Mouse (Mus musculus): ENCODE measurements at regions not wholly inside any gene's neighbourhood (a gene's known extent, or its start where the extent isn't known, plus 50 kb on each side); places are given as distances from the start of the nearest gene placed in this dataset.
A peak's percentile ranks its signal among the peaks of the same experiment; 100 is the strongest.

DNA sequence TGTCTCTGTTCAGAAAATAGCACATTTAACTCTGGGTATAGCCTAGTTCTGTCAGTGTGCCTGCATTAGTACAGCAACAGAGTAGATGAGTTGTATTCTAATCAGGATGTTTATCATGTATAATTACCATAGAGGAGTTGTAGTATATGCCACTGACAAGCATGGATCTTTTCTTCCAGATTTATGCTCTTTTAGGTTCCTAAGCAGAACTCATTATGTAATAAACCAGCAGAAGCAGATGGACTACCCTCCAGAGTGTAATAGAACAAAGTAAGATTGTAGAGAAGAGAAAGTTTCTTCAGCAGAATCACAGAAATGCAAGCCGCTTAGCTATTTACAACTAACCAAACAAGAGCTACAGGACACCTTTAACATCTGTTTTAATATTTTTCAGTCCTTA lies 517.2 kb upstream of the Epha5 start:
- DNase-seq = no peak

DNA sequence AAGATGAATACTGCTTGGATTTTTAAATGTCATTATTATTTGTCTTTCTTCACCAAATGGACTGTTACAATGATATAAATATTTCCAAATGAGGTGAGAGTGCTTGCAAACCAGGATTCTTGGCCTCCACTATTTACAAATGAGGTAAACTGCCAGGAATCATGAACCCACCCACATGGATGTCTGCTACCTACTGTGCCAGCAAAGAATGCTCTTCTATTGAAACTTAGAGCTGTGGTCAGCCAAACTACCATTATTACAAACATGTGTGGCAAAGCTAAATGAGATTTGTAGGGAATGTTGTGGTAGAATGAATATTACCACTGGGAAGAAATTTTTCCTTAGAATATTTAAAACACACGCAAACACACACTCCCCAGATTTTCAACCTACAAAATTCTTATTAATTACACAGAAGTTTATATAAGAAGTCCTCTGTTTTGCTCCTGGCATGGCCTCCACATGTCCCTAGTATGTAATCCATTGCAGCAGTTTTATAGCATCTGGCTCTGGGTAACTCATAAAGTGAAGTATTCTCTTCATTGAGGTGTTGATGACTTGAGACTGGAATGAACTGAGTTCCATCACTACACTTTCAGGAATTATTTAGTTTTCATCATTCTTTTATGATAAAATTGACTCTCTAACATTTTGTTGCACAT lies 500.6 kb upstream of the Epha5 start:
- DNase-seq = no peak

DNA sequence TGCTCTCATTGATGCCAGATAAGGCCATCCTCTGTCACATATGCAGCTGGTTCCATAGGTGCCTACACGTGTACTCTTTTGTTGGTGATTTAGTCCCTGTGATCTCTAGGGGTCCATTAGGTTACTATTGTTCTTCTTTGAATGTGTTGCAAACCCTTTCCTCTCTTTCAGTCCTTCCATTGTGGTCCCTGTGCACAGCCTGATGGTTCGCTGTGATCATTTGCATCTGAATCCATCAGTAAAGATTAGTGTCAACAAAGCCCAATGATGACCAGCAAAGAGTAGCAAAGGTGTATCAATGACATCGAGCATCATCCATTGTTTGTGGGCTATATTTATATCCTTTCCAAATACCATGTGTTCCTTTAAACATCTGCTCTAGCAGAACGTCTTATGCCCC lies 484.5 kb upstream of the Epha5 start:
- no peak for DNase-seq

DNA sequence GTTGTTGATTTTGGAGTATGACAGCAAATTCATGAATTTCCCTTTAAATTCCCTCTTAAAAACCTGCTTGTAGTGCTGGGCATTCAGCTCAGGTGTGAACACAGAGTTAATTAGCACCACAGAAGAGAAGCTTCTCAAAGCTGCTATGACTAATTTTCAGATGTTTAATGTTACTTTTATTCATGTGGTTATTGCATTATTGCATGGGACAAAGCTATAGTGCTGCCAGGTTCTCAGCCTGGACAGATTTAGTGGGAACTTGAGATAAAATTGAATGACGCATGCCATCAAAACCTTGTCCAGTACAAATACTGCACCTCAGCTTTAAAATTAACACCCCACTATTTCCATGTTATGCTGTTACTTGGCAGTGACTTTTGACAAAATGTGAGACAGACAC lies 480.4 kb upstream of the Epha5 start:
- no peak for DNase-seq

DNA sequence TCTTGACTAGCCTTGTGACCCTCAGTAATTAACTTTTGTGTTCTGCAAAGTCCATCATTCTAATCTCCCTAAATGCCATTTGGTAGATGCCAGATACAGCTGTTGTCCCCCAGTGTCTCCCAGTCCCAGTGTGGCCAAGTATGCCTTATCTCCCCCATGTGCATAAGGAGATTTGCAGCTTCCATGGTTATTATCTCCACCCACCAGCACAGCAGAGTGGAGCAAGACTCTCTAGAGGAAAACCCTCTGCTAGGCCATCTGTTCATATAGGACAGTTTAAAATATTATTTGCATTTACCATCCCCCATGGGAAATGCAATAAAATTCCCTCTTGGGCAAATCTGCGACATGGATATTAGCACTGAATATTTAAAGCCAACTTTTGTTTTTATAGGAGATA lies 436.4 kb upstream of the Epha5 start:
- DNase-seq = no peak

DNA sequence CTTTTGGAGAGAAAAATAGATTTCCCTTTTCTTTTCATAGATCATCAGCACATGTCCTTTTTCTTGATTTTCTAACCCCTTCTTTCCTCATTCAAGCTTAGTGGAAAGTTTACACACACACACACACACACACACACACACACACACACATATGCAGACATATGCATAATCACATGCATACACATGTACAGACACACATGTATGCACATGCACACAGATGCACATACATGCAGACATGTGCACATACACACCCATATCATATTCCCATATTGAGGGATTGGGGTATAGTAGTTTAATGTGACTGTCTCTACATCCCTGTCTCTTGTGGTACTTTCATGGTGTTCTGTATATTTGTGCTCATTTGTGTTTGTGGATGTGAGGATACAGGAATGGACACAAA lies 432.0 kb upstream of the Epha5 start:
- no peak for DNase-seq

DNA sequence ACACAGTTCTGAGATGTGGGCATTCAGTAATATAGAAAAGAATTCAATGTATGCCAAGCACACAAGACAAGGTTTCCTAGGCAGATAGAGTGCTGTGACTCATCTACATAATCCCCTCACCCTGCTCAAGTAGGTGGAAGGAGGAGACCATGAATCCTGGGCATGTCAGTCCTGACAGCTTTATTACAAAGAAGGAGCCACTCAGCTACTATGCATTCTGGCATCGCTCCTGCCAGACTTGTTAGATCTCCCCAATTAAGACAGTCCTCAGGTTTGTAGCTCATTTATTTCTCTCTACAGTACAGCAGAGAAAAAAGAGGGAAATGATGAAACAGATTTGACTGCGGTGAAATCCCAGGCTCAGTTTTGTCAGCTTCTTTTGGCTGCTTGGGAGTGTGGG lies 431.6 kb upstream of the Epha5 start:
- DNase-seq = no peak

DNA sequence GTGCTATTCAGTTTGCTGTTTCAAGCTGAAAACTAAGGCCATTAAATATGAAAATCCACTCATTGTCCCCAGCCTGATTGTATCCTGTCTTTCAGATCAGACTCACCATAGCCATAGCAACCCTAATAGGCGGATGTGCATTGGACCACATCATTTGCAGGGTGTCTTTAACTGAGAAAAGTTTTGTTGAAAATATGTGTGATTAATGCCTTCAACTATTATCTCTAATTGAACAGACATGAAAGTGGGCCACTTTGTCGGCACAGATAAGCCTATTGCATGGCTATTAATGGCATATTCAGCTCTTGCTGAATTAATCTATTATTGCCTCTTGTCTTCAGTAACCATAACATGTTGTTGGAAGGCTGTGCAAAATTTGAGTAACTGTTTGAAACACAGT lies 394.3 kb upstream of the Epha5 start:
- DNase-seq = no peak

DNA sequence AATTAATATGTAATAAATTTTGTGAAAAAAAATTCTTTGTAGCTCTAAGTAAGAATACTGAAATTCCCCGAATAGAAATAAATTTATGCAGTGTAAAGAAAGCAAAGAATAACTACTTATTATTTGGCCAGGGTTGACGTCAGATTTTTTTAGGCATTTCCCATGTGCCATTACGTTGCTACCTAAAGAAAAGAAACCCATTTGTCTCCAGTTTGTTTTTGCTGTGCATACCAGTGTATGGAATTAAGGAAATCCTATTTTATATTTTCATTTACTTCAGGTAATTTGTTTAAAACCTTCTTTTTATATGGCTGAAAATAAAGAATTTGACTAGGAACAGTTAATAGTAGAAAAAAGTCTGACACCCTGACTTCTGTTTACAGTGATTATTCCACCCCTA lies 393.7 kb upstream of the Epha5 start:
- DNase-seq = no peak

DNA sequence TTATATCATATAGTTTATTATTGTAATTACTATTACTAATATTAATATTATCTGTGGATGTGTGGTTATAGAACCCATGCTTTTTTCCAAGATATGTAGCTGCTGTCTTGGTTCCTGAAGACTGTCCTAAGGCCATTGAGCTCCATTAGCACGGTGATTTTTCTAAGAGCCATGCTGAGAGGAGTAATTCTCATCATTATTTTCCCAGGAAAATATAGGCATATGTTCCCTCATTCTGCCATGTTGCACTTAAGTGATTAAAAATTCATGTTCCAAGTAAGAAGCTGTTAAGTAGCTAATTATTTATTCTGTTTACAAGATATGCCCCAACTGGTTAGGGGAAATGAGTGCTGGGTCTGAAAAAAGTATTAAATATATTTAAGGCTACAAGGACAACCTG lies 345.4 kb upstream of the Epha5 start:
- no peak for DNase-seq

DNA sequence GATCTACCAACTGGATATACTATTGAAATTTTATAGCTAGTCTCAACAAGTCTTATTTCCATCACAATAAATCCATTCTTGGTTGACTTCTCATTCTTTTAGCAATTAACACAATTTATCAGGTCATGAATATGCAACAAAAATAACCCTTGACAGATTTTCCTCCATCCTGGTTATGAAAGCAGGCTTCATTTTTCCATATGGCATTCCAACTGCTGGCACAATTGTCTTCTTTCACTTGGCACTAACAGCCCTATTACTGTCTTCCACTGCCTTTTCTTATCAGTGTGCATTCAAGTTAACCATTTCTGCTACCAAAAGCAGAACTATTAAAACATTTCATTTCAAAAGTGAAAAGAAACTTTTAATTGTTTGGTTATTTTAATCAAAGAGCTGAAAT lies 334.9 kb upstream of the Epha5 start:
- no peak for DNase-seq

DNA sequence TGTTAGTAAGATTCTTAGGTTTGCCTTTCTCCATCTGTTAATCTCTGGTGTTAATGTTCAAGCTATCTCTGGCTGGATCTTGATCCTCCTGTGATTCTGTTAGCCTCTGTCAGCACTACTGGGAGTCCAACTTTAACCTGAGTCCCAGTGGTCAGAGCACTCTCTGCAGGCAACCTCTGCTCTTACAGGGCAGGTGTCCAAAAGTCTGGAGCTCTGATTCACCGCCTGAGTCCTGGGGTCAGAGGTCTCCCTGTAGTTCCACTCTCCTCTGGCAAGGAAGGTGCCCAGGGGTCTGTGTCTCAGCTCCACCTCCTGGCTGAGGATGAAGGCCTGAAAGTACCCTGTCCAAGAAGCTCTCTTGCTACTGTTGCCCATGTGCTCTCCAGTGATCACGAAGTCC lies 288.3 kb upstream of the Epha5 start:
- DNase-seq = peak; percentile 74 to 83

DNA sequence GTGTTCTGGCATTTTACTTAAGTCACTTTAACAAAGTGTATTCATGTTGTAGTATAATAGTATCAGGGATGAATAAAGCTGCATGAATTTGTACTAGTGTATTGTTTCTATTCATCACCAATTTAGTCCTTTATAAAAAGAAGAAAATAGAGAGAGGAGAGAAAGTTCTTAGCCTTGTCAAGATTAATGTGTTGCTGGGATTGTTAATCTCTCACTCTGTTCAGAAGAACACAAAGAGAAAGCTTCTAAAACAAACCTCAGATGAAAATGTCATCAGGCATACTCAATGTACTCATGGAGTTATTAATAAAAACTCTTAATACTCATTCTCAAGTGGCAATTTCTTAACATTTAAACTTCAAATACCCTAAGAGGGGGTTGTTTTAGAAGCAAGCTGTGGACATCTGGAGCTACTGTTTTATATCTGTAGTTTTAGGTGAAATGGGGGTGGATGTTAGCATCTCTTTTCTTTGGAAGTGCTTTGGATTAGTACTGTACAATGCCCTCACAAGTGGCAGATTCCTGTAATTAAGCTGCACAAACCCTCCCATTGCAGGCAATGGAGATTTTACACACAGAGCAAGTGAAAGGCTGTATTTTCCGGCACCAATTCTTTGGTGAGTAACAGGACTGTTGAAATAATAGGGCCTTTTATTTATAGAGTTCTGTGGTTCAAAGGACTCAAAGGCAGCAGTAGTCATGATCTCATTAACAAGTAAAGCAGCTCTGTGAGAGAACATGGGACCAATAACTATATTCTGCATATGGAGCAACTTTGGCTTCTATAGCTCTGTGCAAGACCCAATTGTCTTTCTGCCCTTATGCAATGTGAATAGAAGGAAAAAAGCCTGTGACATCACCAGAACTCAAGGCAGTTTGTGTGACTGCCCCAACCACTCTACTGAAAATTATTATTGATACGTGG lies 273.4 kb upstream of the Epha5 start:
- DNase-seq = no peak

DNA sequence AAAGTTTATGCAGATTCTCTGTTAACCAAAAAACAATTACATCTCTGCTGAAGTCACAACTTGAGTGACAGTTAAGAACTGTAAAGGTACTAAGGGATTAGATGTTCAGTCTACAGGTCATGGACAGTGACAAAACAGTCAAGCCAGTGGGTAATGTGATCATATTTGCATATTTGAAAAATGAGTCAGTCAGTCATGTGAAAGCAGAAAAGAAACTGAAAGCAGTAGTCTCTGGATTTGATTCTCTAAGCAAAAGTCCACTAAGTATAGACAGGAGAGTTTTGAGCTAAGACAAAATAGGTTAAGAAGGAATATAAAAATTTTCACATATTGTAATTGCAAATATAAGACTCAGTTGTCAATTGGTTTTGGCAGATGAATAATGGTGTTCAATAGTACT lies 270.4 kb upstream of the Epha5 start:
- no peak for DNase-seq

DNA sequence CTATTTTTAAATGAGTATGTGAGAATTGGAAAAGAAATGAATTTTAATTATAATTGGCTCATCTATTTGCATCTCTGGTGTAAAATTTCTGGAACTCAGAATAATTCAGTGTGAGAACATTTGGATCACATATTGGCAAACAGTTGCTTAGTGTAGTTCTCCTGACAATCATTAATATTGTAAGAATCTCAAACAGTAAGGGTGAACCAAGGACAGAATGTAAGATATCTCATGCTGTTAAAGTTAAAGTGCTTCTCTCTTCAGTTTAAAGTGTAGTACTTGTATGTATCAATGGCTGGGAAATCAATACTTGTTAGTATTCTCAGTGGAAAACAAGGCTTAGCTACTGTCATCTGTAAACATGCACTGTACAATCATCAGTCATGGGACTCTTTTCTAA lies 238.0 kb upstream of the Epha5 start:
- no peak for DNase-seq

DNA sequence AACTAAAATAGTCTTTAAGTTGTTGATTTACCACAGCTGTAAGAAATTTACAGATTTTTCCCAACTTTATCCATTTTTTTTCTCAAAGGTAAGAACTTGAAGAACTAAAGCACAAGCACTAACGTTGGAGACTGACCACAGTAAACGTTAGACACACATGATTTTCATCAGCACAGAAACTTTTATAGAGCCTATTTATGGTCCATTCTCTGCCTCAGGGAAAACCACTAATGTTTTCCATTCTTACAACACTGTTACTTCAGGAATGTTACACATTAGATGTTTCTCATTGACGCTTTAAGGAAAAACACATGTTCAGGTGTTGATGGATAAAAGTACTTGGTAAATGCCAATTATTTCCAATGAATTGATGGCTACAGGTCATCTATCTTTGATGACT lies 218.3 kb upstream of the Epha5 start:
- DNase-seq = no peak

DNA sequence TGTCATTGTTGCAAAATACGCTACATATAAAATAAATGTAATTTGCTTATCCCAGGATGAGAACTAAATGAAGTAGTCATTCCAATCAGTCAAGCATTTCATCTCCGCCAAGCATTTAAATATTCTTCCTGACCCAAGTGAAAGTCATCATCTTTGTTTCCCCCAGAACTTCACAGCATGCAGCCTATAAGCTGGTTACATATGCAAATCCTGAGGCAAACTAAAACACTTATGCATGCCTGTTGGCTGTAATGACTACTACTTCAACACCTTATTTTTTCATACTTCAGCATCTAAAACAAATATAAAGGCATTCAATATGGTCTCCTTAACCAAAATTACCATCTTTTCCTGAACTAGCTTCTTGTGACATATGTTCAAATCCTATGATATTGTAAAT lies 215.7 kb upstream of the Epha5 start:
- no peak for DNase-seq

DNA sequence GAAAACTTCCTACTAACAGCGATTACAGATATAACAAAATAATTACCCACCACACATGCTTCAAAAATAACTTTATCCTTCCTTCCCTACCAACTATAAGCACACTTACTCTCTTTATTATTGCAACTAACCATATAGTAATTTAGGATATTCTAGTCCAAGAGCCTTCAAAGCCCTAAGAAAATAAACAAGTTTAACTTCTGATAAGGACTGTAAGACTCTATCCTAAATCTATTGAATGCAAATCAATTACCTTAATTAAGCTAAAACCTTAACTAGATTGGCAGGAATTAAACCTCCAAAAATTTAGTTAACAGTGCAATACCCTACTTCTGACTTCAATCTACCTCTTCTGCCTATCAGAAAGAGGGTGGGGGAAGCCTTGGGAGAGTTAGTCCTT lies 201.0 kb upstream of the Epha5 start:
- DNase-seq = no peak

DNA sequence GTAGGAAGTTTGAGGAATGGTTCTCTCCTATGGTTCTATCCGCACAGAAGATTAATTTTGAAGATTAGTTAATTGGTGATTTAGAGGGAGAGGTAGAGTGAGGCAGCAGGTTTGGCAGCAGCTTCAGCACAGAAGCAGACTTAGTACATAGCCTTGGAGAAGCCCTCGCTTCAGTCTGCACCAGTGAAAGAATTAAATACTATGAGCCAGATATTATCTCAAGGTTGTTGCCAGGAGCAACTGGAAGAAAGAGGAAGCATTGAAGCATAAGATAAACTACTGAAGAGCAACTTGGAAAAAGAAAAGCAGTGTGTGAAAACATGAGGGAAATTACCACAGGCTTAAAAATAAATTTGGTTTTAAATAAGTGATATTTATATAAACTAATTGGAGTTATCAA lies 191.5 kb upstream of the Epha5 start:
- no peak for DNase-seq

DNA sequence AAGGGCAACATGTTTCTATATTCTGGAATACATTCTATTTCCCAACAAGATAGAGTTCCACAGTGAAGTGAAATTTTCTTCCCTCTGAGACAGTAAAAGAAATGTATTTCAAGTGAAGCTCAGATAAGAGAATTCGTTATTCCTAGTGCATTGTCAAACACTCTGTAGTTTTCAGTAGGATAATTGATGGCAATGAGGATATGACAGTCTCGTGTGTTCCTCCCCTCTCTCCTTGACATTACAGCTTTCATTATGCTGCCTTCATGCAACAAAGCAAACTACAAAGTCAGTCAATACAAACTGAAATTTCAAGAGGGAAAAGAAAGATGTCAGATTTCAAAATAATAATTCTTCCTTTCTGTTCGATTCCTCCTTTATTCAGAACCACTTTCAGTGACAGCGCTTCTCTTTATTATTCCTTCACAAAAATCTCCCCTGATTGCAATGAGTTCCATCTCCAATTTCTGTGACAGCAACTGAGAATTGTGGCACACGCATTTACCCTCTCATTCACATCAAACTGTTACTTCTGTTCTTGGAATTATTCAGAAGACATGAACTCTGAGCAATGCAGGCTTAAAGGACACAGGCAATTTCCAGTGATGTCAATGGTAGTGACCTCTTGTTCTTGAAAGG lies 148.2 kb upstream of the Epha5 start:
- DNase-seq = no peak

DNA sequence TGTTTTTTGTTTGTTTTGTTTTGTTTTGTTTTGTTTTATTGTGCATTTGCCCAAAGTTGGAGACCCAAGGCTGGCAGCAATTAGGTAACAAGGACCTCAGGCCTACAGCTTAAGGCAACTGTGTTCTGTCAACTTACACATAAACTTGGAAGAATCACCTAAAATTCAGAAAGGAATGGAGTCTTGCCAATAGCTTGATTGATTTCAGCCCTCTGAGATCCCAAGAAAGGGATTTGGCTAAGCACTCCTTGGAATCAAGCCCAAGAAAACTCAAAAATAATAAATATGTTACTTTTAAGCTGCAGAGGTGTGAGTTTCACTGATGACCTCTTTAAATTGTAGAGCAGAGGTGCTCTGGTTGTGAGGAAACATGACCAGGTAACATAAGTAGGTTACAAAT lies 102.7 kb upstream of the Epha5 start:
- DNase-seq = no peak

DNA sequence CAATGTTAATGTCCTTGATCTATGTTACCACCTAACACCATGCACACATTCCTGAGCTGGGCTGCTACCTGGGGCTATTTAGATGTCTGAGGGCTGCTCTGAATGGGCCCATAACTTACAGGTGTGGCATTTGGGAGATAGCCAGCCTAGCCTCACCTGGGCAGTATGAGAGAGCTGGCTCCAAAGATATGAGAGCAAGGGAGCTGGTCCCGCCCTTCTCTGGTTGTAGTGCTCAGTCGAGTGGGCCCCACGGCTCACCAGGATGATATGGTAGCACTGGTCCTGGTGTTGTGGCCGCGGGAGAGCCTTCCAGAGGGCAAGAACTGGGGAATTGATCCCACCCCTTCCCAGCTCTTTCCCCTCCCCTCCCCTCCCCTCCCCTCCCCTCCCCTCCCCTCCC lies 93.0 kb upstream of the Epha5 start:
- no peak for DNase-seq

DNA sequence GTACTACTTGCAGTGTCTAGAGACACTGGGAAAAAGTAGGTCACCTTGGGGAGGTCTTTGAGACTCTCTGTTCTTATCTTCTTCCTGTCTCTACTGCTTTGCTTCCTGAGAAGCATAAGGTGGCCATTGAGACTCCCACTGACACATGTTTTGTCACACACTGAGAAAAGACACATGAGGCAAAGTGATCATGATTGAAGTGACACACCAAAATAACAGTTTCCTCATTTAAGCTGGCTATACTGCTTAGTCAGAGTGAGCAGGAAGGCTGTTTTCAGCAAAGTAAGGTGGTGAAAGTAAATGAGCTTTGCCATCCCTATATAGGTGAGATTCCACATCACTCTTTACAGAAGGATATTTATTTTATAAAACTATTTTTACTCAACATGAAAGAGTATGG lies 63.8 kb upstream of the Epha5 start:
- DNase-seq = no peak

Measured in kidney, postnatal 36 days (tissue).